ENCODE assay signal across 15 mouse cellular contexts in the genomic region with DNA sequence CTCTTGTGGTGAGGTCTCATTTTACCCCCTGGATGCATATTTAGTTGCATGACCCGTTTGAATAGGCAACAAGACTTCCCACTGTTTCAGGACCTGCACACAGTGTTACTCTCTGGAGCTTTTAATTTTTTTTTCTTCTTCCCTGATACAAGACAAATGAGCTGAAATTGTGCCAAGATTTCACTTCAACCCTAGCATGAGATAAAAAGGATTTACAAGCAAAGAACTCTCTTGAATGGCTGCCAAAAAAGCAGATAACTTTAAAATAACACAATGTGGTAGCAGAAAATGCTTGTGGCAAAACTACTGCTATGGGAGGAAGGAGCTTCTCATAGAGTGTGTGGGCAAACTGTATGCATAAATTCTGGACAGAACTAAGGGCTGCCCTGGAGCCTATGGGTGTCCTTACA. TPM values are rescaled to one million over a fixed set of nuclear protein-coding genes. Genes with fewer than 3 reads are reported as not detected.
A peak's percentile ranks its signal among the peaks of the same experiment; 100 is the strongest.
DNase-seq lines count a peak whose midpoint lies in the region; ATAC-seq lines count a peak whose summit lies in the region.
"Had no signal": no experiment of that assay in that cellular context is flagged by ENCODE, and none has a peak within 500 bp of the region (broad histone marks: within the 10 kb centered on the region; RNA-seq: fewer than 3 reads in every experiment).

No protein-coding gene starts in this region.

- H3K36me3 ChIP-seq in embryonic facial prominence, embryonic 14.5 days (ENCODE audit: control insufficient read depth, insufficient read depth, low read length), result no peaks in the 10 kb centered on the region
- H3K36me3 ChIP-seq in embryonic facial prominence, embryonic 10.5 days (replicated peaks), result no peaks in the 10 kb centered on the region
- H3K36me3 ChIP-seq in midbrain, embryonic 14.5 days (ENCODE audit: control insufficient read depth, insufficient read depth, low read length), result no peaks in the 10 kb centered on the region
- H3K36me3 ChIP-seq in midbrain, embryonic 11.5 days (ENCODE audit: control insufficient read depth, insufficient read depth, low read length), result no peaks in the 10 kb centered on the region
- H3K36me3 ChIP-seq: embryonic facial prominence, embryonic 12.5 days; hindbrain, embryonic 10.5 days; liver, embryonic 15.5 days had no signal

- peak; percentile 93 for DNase-seq in embryonic facial prominence, embryonic 14.5 days (ENCODE audit: low spot score)
- DNase-seq in embryonic facial prominence, embryonic 10.5 days (ENCODE audit: low spot score), result no peak
- peak; percentile 20 for DNase-seq in kidney, adult 9 months
- DNase-seq in kidney, postnatal 25 days, result no peak
- DNase-seq in midbrain, embryonic 14.5 days, result peak; percentile 72
- no peak for DNase-seq in midbrain, embryonic 11.5 days (ENCODE audit: low spot score, missing footprints)
- peak; percentile 46 for DNase-seq in telencephalon, adult 2 months (ENCODE audit: low read depth, low spot score)
- no peak for DNase-seq in adrenal gland, postnatal 10 days
- DNase-seq: adrenal gland, adult 8-10 months; cerebellum, postnatal 14 days had no signal

- no peak overlapping the region for H3K4me3 ChIP-seq in embryonic facial prominence, embryonic 14.5 days (ENCODE audit: low read depth, low read length)
- no peak overlapping the region for H3K4me3 ChIP-seq in embryonic facial prominence, embryonic 10.5 days
- H3K4me3 ChIP-seq in midbrain, embryonic 14.5 days (replicated peaks; ENCODE audit: low read depth, low read length), result no peak overlapping the region
- no peak overlapping the region for H3K4me3 ChIP-seq in midbrain, embryonic 11.5 days (ENCODE audit: low read depth, low read length)
- H3K4me3 ChIP-seq: embryonic facial prominence, embryonic 12.5 days; hindbrain, embryonic 10.5 days; liver, embryonic 15.5 days; myocyte had no signal

- H3K27me3 ChIP-seq in embryonic facial prominence, embryonic 14.5 days (replicated peaks; ENCODE audit: control insufficient read depth, insufficient read depth, low read length), result no peaks in the 10 kb centered on the region
- no peaks in the 10 kb centered on the region for H3K27me3 ChIP-seq in embryonic facial prominence, embryonic 10.5 days (replicated peaks; ENCODE audit: low read depth, poor library complexity, severe bottlenecking)
- no peaks in the 10 kb centered on the region; the same call in none of the 2 replicates for H3K27me3 ChIP-seq in midbrain, embryonic 14.5 days (ENCODE audit: control insufficient read depth, insufficient read depth, low read length)
- no peaks in the 10 kb centered on the region for H3K27me3 ChIP-seq in midbrain, embryonic 11.5 days (ENCODE audit: control insufficient read depth, insufficient read depth, low read length)
- H3K27me3 ChIP-seq: embryonic facial prominence, embryonic 12.5 days; liver, embryonic 15.5 days had no signal

- WGBS in embryonic facial prominence, embryonic 14.5 days, result 13% methylated on average over 1 of the region's 1 CpGs
- WGBS in embryonic facial prominence, embryonic 10.5 days, result 49% methylated on average over 1 of the region's 1 CpGs
- WGBS in midbrain, embryonic 14.5 days, result 10% methylated on average over 1 of the region's 1 CpGs
- 35% methylated on average over 1 of the region's 1 CpGs for WGBS in midbrain, embryonic 11.5 days

- H3K27ac ChIP-seq in embryonic facial prominence, embryonic 14.5 days (replicated peaks; ENCODE audit: low read depth, low read length), result no peak overlapping the region
- no peak overlapping the region for H3K27ac ChIP-seq in embryonic facial prominence, embryonic 10.5 days (replicated peaks)
- no peak overlapping the region for H3K27ac ChIP-seq in midbrain, embryonic 14.5 days (replicated peaks; ENCODE audit: low read depth, low read length)
- no peak overlapping the region for H3K27ac ChIP-seq in midbrain, embryonic 11.5 days (ENCODE audit: low read depth, low read length)
- H3K27ac ChIP-seq: embryonic facial prominence, embryonic 12.5 days; hindbrain, embryonic 10.5 days; liver, embryonic 15.5 days had no signal

- peak; percentile 92 for ATAC-seq in embryonic facial prominence, embryonic 14.5 days (ENCODE audit: low read depth)
- ATAC-seq in midbrain, embryonic 14.5 days (ENCODE audit: low FRiP score, low TSS enrichment), result no peak
- ATAC-seq in midbrain, embryonic 11.5 days (ENCODE audit: low FRiP score), result no peak
- ATAC-seq: intestine, postnatal 0 days had no signal

- 0 out of 2 replicates have a peak, but pooled peaks cover 2% of the 10 kb centered on the region for H3K4me1 ChIP-seq in embryonic facial prominence, embryonic 14.5 days (ENCODE audit: control insufficient read depth, insufficient read depth, low read length)
- H3K4me1 ChIP-seq in embryonic facial prominence, embryonic 10.5 days, result no peaks in the 10 kb centered on the region
- H3K4me1 ChIP-seq in midbrain, embryonic 14.5 days (ENCODE audit: control insufficient read depth, insufficient read depth, low read length), result no peaks in the 10 kb centered on the region
- H3K4me1 ChIP-seq in midbrain, embryonic 11.5 days (ENCODE audit: control insufficient read depth, insufficient read depth, low read length), result no peaks in the 10 kb centered on the region
- H3K4me1 ChIP-seq: embryonic facial prominence, embryonic 12.5 days; hindbrain, embryonic 10.5 days; liver, embryonic 15.5 days had no signal

- H3K9me3 ChIP-seq in embryonic facial prominence, embryonic 14.5 days (ENCODE audit: control insufficient read depth, low read length), result no peaks in the 10 kb centered on the region
- no peaks in the 10 kb centered on the region for H3K9me3 ChIP-seq in embryonic facial prominence, embryonic 10.5 days
- no peaks in the 10 kb centered on the region for H3K9me3 ChIP-seq in midbrain, embryonic 14.5 days (ENCODE audit: control insufficient read depth, low read length)
- H3K9me3 ChIP-seq in midbrain, embryonic 11.5 days (ENCODE audit: control insufficient read depth, low read length), result no peaks in the 10 kb centered on the region
- H3K9me3 ChIP-seq: embryonic facial prominence, embryonic 12.5 days; hindbrain, embryonic 10.5 days; liver, embryonic 15.5 days had no signal

- H3K4me2 ChIP-seq in embryonic facial prominence, embryonic 14.5 days (ENCODE audit: low read depth, low read length), result no peak overlapping the region
- no peak overlapping the region for H3K4me2 ChIP-seq in midbrain, embryonic 14.5 days (ENCODE audit: low read length)
- H3K4me2 ChIP-seq in midbrain, embryonic 11.5 days, result no peak overlapping the region
- H3K4me2 ChIP-seq: embryonic facial prominence, embryonic 12.5 days; liver, embryonic 15.5 days had no signal

- no peak overlapping the region for H3K9ac ChIP-seq in embryonic facial prominence, embryonic 14.5 days (ENCODE audit: low read depth, low read length)
- H3K9ac ChIP-seq in midbrain, embryonic 14.5 days (replicated peaks; ENCODE audit: low read length), result no peak overlapping the region
- H3K9ac ChIP-seq in midbrain, embryonic 11.5 days (ENCODE audit: low read length), result no peak overlapping the region
- H3K9ac ChIP-seq: embryonic facial prominence, embryonic 12.5 days; liver, embryonic 15.5 days had no signal

RNA-seq across cellular contexts. Expression of a gene that starts 22.3 kb away (rescaled TPM):
- polyA plus RNA-seq in embryonic facial prominence, embryonic 14.5 days (2014; fragmentation: Nextera tagmentation; extraction: Ambion mirVana), result 0.58 and 1.8 TPM in 2 replicates
- 0.09 TPM in 2 replicates for polyA plus RNA-seq in embryonic facial prominence, embryonic 10.5 days (2016; fragmentation: Nextera tagmentation; extraction: Ambion mirVana)
- 1.1 and 1.6 TPM in 2 replicates for polyA plus RNA-seq in midbrain, embryonic 14.5 days (2014; fragmentation: Nextera tagmentation; extraction: Ambion mirVana)
- polyA plus RNA-seq in midbrain, embryonic 11.5 days (2014; fragmentation: Nextera tagmentation; extraction: Ambion mirVana), result 0.25 and 0.50 TPM in 2 replicates
- total RNA-seq in adrenal gland, postnatal 10 days (2021), result under 1 TPM; 0.09 to 0.12 TPM
- polyA plus RNA-seq: myocyte had no signal

Comparison
In these comparisons a context has a peak if more than half of its experiments do, and no peak if none do; other contexts are left out.
1. DNase-seq: peak in embryonic facial prominence, embryonic 14.5 days (single experiment), kidney, adult 9 months (single experiment), midbrain, embryonic 14.5 days (single experiment) and telencephalon, adult 2 months (single experiment); none in embryonic facial prominence, embryonic 10.5 days (single experiment), kidney, postnatal 25 days (0 of 2), midbrain, embryonic 11.5 days (single experiment) and adrenal gland, postnatal 10 days (single experiment).